Mouse (Mus musculus): ENCODE results near the gene Nup93.

The Nup93 gene

GRCm38 (mm10) chr8:94320036-94320435 is 105.7 kb downstream of the Nup93 start:
- DNase-seq (ENCODE audit: low read depth) = no peak

- no peak for DNase-seq (ENCODE audit: low read depth)
These were observed 107.7 kb downstream of the Nup93 start for GRCm38 (mm10) chr8:94322083-94322482.

GRCm38 (mm10) chr8:94323041-94323440 is 108.7 kb downstream of the Nup93 start:
- peak; percentile 56 for DNase-seq (ENCODE audit: low read depth)

GRCm38 (mm10) chr8:94324071-94324470 is 109.7 kb downstream of the Nup93 start:
- no peak for DNase-seq (ENCODE audit: low read depth)

- peak; percentile 15 for DNase-seq (ENCODE audit: low read depth)
These were observed 111.7 kb downstream of the Nup93 start for GRCm38 (mm10) chr8:94326016-94326415.

- no peak for DNase-seq (ENCODE audit: low read depth)
These were observed 114.8 kb downstream of the Nup93 start, which contains the start of gene Slc12a3 for GRCm38 (mm10) chr8:94328932-94329728. TSS of gene Slc12a3 (plus strand) at chr8:94329201.

- DNase-seq (ENCODE audit: low read depth) = peak; percentile 29
These were observed 116.4 kb downstream of the Nup93 start for GRCm38 (mm10) chr8:94330733-94331132.

GRCm38 (mm10) chr8:94333345-94333744 is 119.0 kb downstream of the Nup93 start:
- no peak for DNase-seq (ENCODE audit: low read depth)

GRCm38 (mm10) chr8:94337559-94337958 is 123.2 kb downstream of the Nup93 start:
- no peak for DNase-seq (ENCODE audit: low read depth)

GRCm38 (mm10) chr8:94340796-94341195 is 126.4 kb downstream of the Nup93 start:
- DNase-seq (ENCODE audit: low read depth) = no peak

- no peak for DNase-seq (ENCODE audit: low read depth)
These were observed 128.3 kb downstream of the Nup93 start for GRCm38 (mm10) chr8:94342691-94343090.

- peak; percentile 29 for DNase-seq (ENCODE audit: low read depth)
These were observed 128.9 kb downstream of the Nup93 start for GRCm38 (mm10) chr8:94343290-94343689.

GRCm38 (mm10) chr8:94343778-94344320 is 129.5 kb downstream of the Nup93 start:
- DNase-seq (ENCODE audit: low read depth) = no peak

- DNase-seq (ENCODE audit: low read depth) = no peak
These were observed 131.3 kb downstream of the Nup93 start for GRCm38 (mm10) chr8:94345657-94346056.

- DNase-seq (ENCODE audit: low read depth) = no peak
These were observed 131.9 kb downstream of the Nup93 start for GRCm38 (mm10) chr8:94346264-94346663.

- no peak for DNase-seq (ENCODE audit: low read depth)
These were observed 134.1 kb downstream of the Nup93 start for GRCm38 (mm10) chr8:94348425-94348824.

GRCm38 (mm10) chr8:94354069-94354531 is 139.7 kb downstream of the Nup93 start:
- no peak for DNase-seq (ENCODE audit: low read depth)

- DNase-seq (ENCODE audit: low read depth) = no peak
These were observed 140.2 kb downstream of the Nup93 start for GRCm38 (mm10) chr8:94354571-94354970.

GRCm38 (mm10) chr8:94357220-94357619 is 142.9 kb downstream of the Nup93 start:
- no peak for DNase-seq (ENCODE audit: low read depth)

- DNase-seq (ENCODE audit: low read depth) = no peak
These were observed 144.2 kb downstream of the Nup93 start for GRCm38 (mm10) chr8:94358541-94358940.

GRCm38 (mm10) chr8:94361774-94362431 is 147.5 kb downstream of the Nup93 start:
- no peak for DNase-seq (ENCODE audit: low read depth)

GRCm38 (mm10) chr8:94362607-94363239 is 148.4 kb downstream of the Nup93 start:
- no peak for DNase-seq (ENCODE audit: low read depth)
